Mouse (Mus musculus) lung, postnatal 36 days (tissue): ENCODE data around the gene Ap1g2.
A peak's percentile ranks its signal among the peaks of the same experiment; 100 is the strongest.

ENCODE experiments used
- DNase-seq: peaks from one replicate; pipeline ENCODE4 v3.0.0; 2022; ENCODE audit warnings: mixed read lengths

The Ap1g2 gene

GRCm38 (mm10) chr14:55085324-55086008 lies 20.9 kb downstream of the Ap1g2 start:
- no peak for DNase-seq

GRCm38 (mm10) chr14:55083481-55083880 lies 22.9 kb downstream of the Ap1g2 start:
- no peak for DNase-seq

GRCm38 (mm10) chr14:55081105-55081504 lies 25.3 kb downstream of the Ap1g2 start:
- DNase-seq, result no peak

GRCm38 (mm10) chr14:55079214-55079970 lies 27.0 kb downstream of the Ap1g2 start:
- DNase-seq, result peak; percentile 73

DNA sequence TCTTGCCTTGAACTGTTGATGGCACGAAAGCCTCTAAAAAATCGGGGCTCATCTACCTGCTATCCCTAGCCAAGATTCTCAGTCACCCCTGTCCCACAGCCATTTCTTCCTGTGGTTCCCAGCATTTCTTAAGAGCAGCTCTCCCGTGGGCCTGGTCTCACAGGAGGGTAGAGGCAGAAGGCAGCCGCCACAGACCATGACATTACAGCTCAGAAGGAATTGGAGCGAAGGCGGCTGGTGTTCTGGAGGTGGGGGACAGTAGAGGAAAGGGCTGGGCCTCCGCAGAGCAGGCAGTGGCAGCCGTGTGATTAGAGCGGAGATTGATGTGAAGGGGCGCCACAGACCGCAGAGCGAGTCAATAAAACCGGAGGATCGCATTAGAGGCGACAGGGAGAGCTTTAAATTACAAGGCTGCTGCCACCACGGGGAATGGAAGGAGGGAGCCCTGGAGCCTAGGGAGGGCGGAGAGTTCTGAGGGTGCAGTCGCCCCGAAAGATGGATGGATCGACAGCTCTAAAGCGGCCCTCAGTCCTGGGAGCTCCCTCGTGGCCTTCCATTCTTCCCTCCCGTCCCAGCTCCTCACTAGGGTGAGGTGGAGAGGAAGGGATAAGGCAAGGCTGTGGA lies 27.9 kb downstream of the Ap1g2 start:
- no peak for DNase-seq

DNA sequence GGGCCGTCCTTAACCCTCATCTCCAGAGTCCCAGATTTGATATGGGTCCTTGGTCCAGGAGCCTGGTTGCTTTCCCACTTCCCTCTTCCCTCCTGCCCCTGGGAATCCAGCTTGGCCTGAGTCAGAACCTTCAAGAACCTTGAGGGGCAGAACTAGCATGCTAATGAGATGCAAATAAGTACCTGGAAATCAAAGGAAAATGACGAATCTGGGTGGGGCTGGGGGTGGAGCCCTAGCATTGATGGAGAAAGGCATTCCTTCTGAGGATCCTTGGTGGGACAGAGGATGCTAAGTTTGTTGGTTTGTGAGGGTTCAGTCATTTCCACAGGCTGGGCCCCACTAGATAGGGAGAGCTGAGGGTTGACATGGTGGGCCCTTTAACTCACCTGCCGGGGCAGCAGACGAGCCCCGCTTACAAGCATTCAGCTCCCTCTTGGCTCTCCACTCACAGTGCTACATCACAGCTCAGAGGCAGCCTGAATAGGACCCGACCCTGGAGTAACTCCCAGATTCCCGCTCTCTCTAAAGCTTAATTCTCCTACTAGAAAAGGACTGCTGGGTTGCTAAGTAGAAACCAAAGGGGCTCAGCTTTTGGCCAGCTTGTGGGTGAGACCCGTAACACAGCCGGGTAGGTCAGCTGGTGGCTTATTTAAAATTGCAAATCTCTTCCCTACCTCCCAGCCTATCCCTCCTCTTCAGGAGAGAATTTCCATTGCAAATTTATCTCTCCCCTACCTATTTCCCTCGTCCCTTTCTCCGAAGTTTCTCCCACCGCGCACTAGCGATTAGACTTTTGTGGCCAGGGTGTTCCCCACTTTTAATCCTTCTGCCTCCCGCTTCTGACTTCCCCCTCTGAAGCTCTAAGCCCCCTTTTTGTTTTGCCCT lies 28.7 kb downstream of the Ap1g2 start:
- DNase-seq, result no peak

GRCm38 (mm10) chr14:55076956-55077355 lies 29.4 kb downstream of the Ap1g2 start:
- DNase-seq, result no peak

GRCm38 (mm10) chr14:55076224-55076623 lies 30.2 kb downstream of the Ap1g2 start:
- no peak for DNase-seq

- no peak for DNase-seq
Observed at GRCm38 (mm10) chr14:55074416-55074815, 32.0 kb downstream of the Ap1g2 start.

- DNase-seq, result no peak
Observed at GRCm38 (mm10) chr14:55071756-55072155, 34.6 kb downstream of the Ap1g2 start.

DNA sequence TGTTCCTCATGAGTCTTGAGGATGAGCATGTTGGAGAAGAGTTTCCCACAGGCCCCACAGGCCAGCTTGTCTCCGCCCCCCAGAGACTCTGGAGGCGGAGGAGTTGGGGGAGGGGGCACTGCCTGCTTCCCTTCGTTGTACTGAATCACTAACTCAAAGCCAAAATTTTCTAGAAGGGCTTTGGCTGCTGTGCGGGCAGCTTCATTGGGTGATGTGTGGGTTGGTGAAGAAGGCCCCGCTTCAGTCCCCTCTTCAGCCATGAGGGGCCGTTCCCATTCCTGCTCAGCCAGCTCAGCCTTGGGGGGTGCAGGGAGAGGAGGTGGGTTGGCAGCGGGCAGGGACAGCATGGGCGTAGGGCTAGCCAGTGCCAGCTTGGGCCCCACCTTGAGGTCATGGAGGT lies 40.4 kb downstream of the Ap1g2 start:
- no peak for DNase-seq

DNA sequence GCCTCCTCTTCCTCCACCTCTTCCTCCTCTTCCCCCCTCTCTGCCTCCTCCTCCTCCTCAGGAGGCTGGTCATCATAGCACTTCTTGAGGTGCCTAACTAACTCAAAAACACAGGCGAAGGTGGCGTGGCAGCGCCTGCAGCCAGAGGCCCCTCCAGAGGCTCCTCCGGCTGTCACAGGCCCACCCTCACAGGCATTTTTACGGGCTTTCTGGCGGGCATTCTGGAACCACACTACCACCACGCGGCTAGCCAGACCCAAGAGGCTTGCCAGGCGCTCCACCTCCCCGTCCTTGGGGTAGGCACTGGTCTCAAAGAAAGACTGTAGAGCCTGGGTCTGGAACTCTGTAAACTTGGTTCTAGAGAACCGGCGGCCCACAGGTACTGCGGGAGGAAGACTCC lies 41.0 kb downstream of the Ap1g2 start:
- no peak for DNase-seq

GRCm38 (mm10) chr14:55064481-55065370 lies 41.7 kb downstream of the Ap1g2 start:
- DNase-seq, result no peak

GRCm38 (mm10) chr14:55063581-55064381 lies 42.6 kb downstream of the Ap1g2 start:
- DNase-seq, result no peak

DNA sequence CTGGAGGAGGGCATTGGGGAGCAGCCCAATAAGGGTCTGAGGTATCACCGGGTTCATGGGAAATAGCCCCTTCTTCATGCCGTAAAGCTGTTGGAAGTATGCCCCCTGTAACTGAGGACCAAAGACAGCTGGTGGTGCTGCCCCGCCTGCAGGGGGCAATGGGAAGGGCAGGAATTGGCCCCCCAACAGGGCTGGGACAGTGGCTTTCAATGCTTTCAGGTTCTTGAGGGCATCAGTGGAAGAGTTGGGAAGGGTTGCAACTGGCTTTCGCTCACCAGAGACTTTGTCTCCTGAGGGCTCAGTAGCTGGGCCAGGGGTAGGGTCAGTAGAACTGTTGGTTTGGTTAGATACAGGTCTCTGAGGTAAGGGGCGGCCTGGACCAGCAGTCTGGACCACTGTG lies 43.3 kb downstream of the Ap1g2 start:
- no peak for DNase-seq

DNA sequence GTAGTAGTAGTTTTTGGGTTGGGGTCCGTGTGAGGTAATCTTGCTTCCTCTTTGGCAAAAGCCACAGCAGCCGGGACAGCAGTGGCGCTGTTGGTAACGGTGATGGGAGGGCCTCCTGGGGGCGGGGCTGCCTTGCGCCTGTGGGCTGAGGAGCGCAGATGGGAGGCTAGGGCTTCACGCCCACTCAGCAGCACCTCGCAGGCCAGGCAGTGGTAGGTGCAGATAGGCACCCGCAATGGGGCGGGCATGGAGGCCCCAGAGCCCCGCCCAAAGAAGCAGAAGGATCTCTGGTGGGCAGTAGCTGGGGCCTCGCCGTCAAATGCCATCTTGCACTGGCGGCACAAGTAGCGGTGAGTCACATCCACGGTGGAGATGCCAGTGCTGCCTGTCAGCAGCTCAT lies 43.8 kb downstream of the Ap1g2 start:
- DNase-seq, result no peak

DNA sequence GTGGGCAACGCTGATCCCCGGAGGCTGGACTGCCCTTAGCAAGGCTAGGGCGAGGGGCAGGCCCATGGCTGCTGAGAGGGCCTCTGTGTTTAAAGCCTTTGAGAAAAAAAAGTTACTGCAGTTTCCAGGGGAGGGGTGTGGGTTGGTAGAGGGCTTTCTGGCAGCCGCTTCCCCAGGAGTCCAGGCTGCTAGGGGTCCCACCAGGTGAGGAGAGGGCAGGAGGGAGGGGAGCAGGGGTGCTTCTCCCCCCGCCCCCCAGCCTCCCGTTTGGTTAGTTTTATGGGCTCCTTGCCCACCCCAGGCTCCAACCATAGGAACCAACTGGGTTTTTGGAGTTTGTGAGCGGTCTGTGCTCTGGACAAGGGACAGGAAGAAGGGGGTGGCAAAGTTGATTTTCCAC lies 44.5 kb downstream of the Ap1g2 start:
- DNase-seq, result no peak

DNA sequence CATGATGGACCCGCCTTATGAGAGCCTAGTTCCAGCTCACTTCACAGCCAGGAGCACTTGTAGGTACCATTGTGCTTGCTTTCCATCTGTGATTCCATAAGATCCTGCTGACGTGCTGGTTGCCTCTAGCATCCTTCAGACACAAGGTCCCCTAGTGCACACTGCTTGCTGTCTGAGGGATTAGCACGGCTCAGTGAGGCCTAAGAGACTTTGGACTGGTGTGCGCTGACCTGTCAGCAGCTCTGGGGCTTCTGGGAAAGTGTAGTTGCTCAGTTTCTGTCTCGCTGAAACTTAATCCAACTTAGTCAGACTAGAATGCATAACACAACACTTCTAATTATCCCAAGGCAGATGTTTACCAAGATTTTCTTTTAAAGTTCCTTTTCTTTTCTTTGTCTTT lies 46.5 kb downstream of the Ap1g2 start:
- no peak for DNase-seq

GRCm38 (mm10) chr14:55059009-55059408 lies 47.4 kb downstream of the Ap1g2 start:
- no peak for DNase-seq

GRCm38 (mm10) chr14:55055167-55055834 lies 51.1 kb downstream of the Ap1g2 start:
- DNase-seq, result peak; percentile 45
